Mouse (Mus musculus) regulatory T cell (primary cell): ENCODE data around the gene Wfdc5.
"Not testable (repeated sequence)": the region's sequence is repeated elsewhere in the genome, so short reads cannot be mapped to it uniquely, and the experiment has no call there.

ENCODE experiments used
- in situ Hi-C: fragments of 300-600 bp; cut with MboI, MseI; formaldehyde crosslinking; loops from one replicate; pipeline ENCODE4 v1.15.1; 2025; ENCODE audit warnings: high pct_unique_total_duplicates

Gene Wfdc5

GRCm38 (mm10) chr2:164182692-164183255 lies at the start of gene Wfdc5:
Wfdc5 (minus strand) TSS chr2:164182742.
- in situ Hi-C loops, result loop anchor here (10.0 kb wide), 1 partner anchor 78 kb away; no protein-coding TSS in a partner anchor

GRCm38 (mm10) chr2:164228361-164229070 lies 46.0 kb upstream of the Wfdc5 start:
- in situ Hi-C loops, result no loop called here

GRCm38 (mm10) chr2:164221522-164221921 lies 39.0 kb upstream of the Wfdc5 start, which contains the start of gene Wfdc15b:
Wfdc15b (minus strand) TSS chr2:164221660.
- in situ Hi-C loops, result no loop called here

- in situ Hi-C loops, result no loop called here
Observed at GRCm38 (mm10) chr2:164219295-164219694, 36.8 kb upstream of the Wfdc5 start.

- in situ Hi-C loops, result no loop called here
Observed at GRCm38 (mm10) chr2:164212711-164213110, 30.2 kb upstream of the Wfdc5 start.

GRCm38 (mm10) chr2:164210892-164211291 lies 28.4 kb upstream of the Wfdc5 start:
- in situ Hi-C loops, result no loop called here

- in situ Hi-C loops, result no loop called here
Observed at GRCm38 (mm10) chr2:164206676-164207075, 24.1 kb upstream of the Wfdc5 start.

- in situ Hi-C loops, result not testable (repeated sequence)
Observed at GRCm38 (mm10) chr2:164206011-164206410, 23.5 kb upstream of the Wfdc5 start.

- in situ Hi-C loops, result no loop called here
Observed at GRCm38 (mm10) chr2:164199626-164200327, 17.2 kb upstream of the Wfdc5 start, which contains the start of gene Wfdc15a. Wfdc15a (minus strand) TSS chr2:164200130.

- in situ Hi-C loops, result no loop called here
Observed at GRCm38 (mm10) chr2:164196700-164196990, 14.1 kb upstream of the Wfdc5 start.

GRCm38 (mm10) chr2:164195971-164196699 lies 13.6 kb upstream of the Wfdc5 start:
- in situ Hi-C loops, result no loop called here

GRCm38 (mm10) chr2:164194959-164195630 lies 12.6 kb upstream of the Wfdc5 start:
- in situ Hi-C loops, result no loop called here

- in situ Hi-C loops, result no loop called here
Observed at GRCm38 (mm10) chr2:164192279-164192678, 9.7 kb upstream of the Wfdc5 start.

- in situ Hi-C loops, result no loop called here
Observed at GRCm38 (mm10) chr2:164190576-164190975, 8.0 kb upstream of the Wfdc5 start, which contains the start of gene Wfdc12. Wfdc12 (minus strand) TSS chr2:164190608.

- in situ Hi-C loops, result loop anchor here (10.0 kb wide), 1 partner anchor 84 kb away; no protein-coding TSS in a partner anchor
Observed at GRCm38 (mm10) chr2:164188722-164189121, 6.2 kb upstream of the Wfdc5 start.

- in situ Hi-C loops, result loop anchor here (10.0 kb wide), 1 partner anchor 79 kb away; no protein-coding TSS in a partner anchor
Observed at GRCm38 (mm10) chr2:164184145-164184719, 1.7 kb upstream of the Wfdc5 start.

GRCm38 (mm10) chr2:164183340-164183739 lies 798 bp upstream of the Wfdc5 start:
- in situ Hi-C loops, result loop anchor here (10.0 kb wide), 1 partner anchor 79 kb away; no protein-coding TSS in a partner anchor

GRCm38 (mm10) chr2:164180770-164181169 lies 1.8 kb downstream of the Wfdc5 start:
- in situ Hi-C loops, result loop anchor here (10.0 kb wide), 1 partner anchor 76 kb away; no protein-coding TSS in a partner anchor

- in situ Hi-C loops, result loop anchor here (10.0 kb wide), 1 partner anchor 75 kb away; no protein-coding TSS in a partner anchor
Observed at GRCm38 (mm10) chr2:164180124-164180523, 2.4 kb downstream of the Wfdc5 start.

GRCm38 (mm10) chr2:164177831-164178230 lies 4.7 kb downstream of the Wfdc5 start:
- in situ Hi-C loops, result no loop called here

- in situ Hi-C loops, result no loop called here
Observed at GRCm38 (mm10) chr2:164175850-164176249, 6.7 kb downstream of the Wfdc5 start.
